Mouse (Mus musculus): ENCODE data around the gene Mbnl2. TPM values are rescaled to one million over a fixed set of nuclear protein-coding genes. Genes with fewer than 3 reads are reported as not detected.

Gene Mbnl2
- polyA plus RNA-seq, 1 experiment from 2014 or later, result 163 TPM

DNA sequence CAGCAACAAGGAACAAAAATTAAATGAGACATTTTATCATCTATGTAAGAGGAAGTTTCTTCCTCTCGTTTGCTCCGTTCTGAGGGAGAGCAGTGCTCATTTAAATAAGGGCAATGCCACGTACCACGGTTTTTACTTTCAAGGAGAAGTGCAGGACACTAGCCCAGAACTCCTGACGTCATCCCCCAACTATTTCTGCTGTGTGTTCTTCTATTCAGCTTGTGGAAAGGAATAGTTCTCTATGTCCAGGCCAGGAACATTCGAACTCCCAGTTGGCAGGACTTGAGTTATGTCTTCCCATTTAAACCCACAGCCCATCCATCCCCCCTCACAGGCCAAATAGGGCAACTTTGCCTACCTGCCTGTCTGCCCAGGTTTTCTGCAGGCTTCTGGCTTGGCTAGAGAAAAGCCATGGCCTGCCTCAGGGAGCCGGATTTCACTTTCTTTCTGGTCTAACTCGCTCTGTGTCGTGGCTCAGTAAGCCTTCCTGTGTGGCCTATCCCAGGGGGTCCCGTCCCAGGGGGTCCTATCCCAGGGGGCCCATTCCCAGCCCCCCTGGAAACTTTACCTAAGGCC lies 1.7 kb downstream of the Mbnl2 start:
- Histone ChIP-seq H3K9me3 (no peaks in the 10 kb centered on the region), H3K4me2 (peak overlapping the region; percentile 83), H3K27ac (peak overlapping the region; percentile 97), H3K27me3 (no peaks in the 10 kb centered on the region), H3K4me3 (peak overlapping the region; percentile 69), H3K4me1 (peaks cover 50% of the 10 kb centered on the region), H3K9ac (peak overlapping the region; percentile 52), H3K36me3 (0 out of 2 replicates have a peak, but pooled peaks cover 5% of the 10 kb centered on the region)
- no peak for ATAC-seq (ENCODE audit: insufficient number of reproducible peaks, low FRiP score, low TSS enrichment, low read depth)
- WGBS, result under 1% methylated on average over 10 of the region's 10 CpGs

DNA sequence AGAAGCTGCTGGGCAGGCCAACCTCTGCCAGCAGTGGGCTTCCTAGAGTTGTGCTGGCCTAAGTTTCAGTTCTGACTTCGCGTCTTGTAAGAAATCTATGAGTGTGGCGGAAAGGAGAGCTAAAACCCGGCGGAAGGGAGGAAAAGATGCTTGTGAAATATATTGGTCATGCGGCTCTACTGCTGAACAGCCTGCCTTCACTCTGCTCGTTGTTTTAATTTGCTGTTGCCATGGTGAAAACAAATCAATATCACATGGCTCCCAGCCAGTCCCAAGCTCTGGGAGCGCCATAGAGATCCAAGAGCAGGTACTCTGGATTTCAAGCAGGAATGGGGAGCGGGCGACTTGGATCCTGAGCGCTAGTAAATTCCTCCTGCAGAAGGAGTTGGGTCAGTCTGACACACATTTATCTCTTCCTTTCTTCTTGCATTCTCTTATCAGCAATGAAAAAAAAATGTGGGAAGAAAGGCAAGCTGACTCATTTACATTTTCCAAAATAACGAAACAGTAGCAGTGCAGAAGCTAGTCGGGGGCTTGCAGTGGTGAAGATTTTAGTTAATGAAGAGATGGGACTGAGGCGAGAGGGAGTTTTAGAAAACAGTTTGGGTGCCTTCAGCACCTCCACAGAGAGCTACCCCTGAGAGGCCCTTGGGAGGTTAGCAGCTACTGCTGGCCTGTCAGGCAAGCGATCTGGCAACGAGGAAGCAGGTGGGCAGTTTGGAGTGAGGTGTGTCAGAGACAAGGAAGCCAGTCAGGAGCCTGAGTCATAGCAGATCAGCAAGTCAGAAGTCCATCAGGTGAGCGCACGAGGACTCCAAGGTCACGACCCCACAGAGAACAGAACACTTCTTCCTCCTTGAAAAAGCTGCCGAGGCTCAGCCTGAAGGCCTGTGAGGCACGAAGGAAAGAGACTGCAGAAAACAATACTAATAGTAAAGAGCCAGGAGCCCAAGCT lies 3.1 kb downstream of the Mbnl2 start:
- H3K9ac ChIP-seq, result peak overlapping the region; percentile 40; the same call in 1 of the 2 replicates
- H3K27ac ChIP-seq, result peak overlapping the region; percentile 97
- H3K4me2 ChIP-seq, result peak overlapping the region; percentile 83
- ATAC-seq (ENCODE audit: insufficient number of reproducible peaks, low FRiP score, low TSS enrichment, low read depth), result no peak
- no peaks in the 10 kb centered on the region for H3K27me3 ChIP-seq
- H3K36me3 ChIP-seq, result 0 out of 2 replicates have a peak, but pooled peaks cover 5% of the 10 kb centered on the region
- H3K9me3 ChIP-seq, result no peaks in the 10 kb centered on the region
- H3K4me1 ChIP-seq, result peaks cover 57% of the 10 kb centered on the region
- H3K4me3 ChIP-seq, result peak overlapping the region; percentile 69
- WGBS, result 7% methylated on average over 21 of the region's 21 CpGs

- Histone ChIP-seq H3K4me3 (no peak overlapping the region), H3K9me3 (no peaks in the 10 kb centered on the region), H3K9ac (no peak overlapping the region), H3K36me3 (peaks cover 5% of the 10 kb centered on the region; the same call in 1 of the 2 replicates), H3K27ac (peak overlapping the region; percentile 97), H3K4me1 (peaks cover 67% of the 10 kb centered on the region), H3K27me3 (no peaks in the 10 kb centered on the region), H3K4me2 (no peak overlapping the region)
- no peak for ATAC-seq (ENCODE audit: insufficient number of reproducible peaks, low FRiP score, low TSS enrichment, low read depth)
Measured at GRCm38 (mm10) chr14:120280136-120280535, 4.7 kb downstream of the Mbnl2 start.

DNA sequence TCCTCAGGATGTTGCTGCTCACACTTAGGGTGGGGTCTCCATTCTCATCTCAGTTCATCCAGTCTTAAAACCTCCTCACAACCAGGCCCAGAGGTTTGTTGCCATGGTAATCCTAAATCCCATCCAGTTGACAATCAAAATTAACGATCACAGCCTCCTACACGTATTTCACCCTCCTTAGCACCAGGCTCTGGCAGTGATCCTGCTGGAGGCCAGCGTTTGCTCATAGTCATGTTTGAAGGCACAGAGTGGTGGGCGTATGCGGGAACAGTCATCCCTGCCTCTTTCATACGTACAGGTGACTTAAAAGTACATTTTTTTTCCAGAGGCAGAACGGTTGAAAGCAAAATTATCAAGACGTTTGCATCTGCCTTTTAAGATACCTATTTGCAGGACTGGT lies 8.3 kb downstream of the Mbnl2 start:
- ATAC-seq (ENCODE audit: insufficient number of reproducible peaks, low FRiP score, low TSS enrichment, low read depth), result no peak
- no peak overlapping the region for H3K4me3 ChIP-seq
- no peak overlapping the region for H3K4me2 ChIP-seq
- H3K36me3 ChIP-seq, result peaks cover 10% of the 10 kb centered on the region; the same call in 1 of the 2 replicates
- peaks cover 78% of the 10 kb centered on the region for H3K4me1 ChIP-seq
- H3K9ac ChIP-seq, result no peak overlapping the region
- no peak overlapping the region; the same call in none of the 2 replicates for H3K27ac ChIP-seq
- no peaks in the 10 kb centered on the region for H3K9me3 ChIP-seq
- H3K27me3 ChIP-seq, result no peaks in the 10 kb centered on the region
- WGBS, result 45% methylated on average over 8 of the region's 8 CpGs

DNA sequence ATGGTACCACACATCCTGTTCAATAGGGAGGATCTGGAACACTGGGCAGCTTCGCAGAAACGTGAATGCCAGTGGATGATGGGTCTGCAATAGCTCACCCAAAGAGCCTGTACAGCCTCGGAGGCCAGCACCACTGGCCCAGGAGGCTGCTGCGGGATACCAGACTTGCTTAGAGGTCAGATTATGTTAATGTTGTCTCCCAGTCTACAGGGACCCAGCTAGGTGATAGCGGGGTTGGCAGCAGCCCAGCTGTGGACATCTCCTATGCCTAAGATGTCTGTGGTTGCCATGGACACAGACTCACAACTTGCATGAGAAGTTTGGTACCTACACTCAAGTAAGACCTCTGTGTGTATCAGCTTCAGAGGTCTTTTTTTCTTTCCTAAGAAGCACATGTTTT lies 9.0 kb downstream of the Mbnl2 start:
- H3K27ac ChIP-seq, result no peak overlapping the region; the same call in 1 of the 2 replicates
- H3K4me1 ChIP-seq, result peaks cover 78% of the 10 kb centered on the region
- no peaks in the 10 kb centered on the region for H3K27me3 ChIP-seq
- no peak overlapping the region for H3K9ac ChIP-seq
- no peak overlapping the region for H3K4me2 ChIP-seq
- no peak for ATAC-seq (ENCODE audit: insufficient number of reproducible peaks, low FRiP score, low TSS enrichment, low read depth)
- H3K4me3 ChIP-seq, result no peak overlapping the region
- WGBS, result 80% methylated on average over 5 of the region's 5 CpGs
- H3K36me3 ChIP-seq, result peaks cover 10% of the 10 kb centered on the region; the same call in 1 of the 2 replicates
- no peaks in the 10 kb centered on the region for H3K9me3 ChIP-seq

- no peak for ATAC-seq (ENCODE audit: insufficient number of reproducible peaks, low FRiP score, low TSS enrichment, low read depth)
- Histone ChIP-seq H3K4me2 (0 out of 2 replicates have a peak overlapping the region, but pooled peaks have one; percentile 12), H3K9me3 (no peaks in the 10 kb centered on the region), H3K27ac (peak overlapping the region; percentile 78), H3K27me3 (no peaks in the 10 kb centered on the region), H3K36me3 (peaks cover 12% of the 10 kb centered on the region), H3K9ac (no peak overlapping the region), H3K4me1 (peaks cover 83% of the 10 kb centered on the region), H3K4me3 (no peak overlapping the region)
- WGBS, result 29% methylated on average over 21 of the region's 21 CpGs
Measured at GRCm38 (mm10) chr14:120287121-120287986, 11.9 kb downstream of the Mbnl2 start.

DNA sequence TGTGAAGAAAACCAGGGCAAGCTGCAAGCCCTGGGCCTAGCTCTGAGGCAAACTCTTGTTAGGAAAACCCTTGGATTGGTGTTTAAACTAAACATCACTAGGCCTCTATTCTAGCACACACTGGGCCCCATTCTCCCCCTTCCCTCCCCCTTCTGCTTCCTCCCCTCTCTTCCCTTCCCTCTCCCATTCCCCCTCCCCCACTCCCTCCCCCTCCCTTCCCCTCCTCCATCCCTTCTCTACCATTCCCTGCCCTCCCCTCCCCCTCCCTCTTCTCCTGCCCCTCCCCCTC lies 12.5 kb downstream of the Mbnl2 start:
- Histone ChIP-seq H3K9me3 (no peaks in the 10 kb centered on the region), H3K4me3 (no peak overlapping the region), H3K36me3 (peaks cover 12% of the 10 kb centered on the region), H3K27ac (peak overlapping the region; percentile 78), H3K27me3 (no peaks in the 10 kb centered on the region), H3K4me2 (0 out of 2 replicates have a peak overlapping the region, but pooled peaks have one; percentile 12), H3K4me1 (peaks cover 85% of the 10 kb centered on the region), H3K9ac (no peak overlapping the region)
- ATAC-seq (ENCODE audit: insufficient number of reproducible peaks, low FRiP score, low TSS enrichment, low read depth), result no peak

DNA sequence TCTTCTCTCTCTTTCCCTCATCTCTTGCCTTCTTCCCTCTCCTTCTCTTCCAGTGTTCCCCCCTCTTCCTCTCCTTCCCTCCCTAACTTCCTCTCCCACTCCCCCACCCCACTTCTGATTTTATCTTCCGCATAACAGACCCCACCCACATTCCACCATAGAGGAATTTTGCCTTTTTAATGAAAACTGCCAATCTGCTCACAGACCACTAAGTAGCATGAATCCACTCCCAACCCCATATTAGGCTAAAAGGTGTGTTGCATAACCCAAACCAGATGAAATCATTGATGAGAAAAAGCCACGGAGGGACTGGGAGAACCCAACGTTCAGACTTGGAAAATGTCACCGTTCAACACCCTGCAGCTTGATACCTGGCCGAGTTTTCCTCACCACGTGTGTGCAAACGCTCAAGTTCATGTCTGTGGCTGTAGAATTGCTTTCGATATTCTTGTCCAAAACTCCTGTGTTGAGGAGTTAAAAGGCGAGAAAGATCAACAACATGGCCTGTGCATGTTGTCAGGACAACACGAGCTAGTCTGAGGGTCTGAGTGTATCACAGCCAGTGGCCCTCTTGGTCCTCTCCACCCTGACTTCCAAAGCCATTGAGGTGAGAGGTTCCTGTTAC lies 13.0 kb downstream of the Mbnl2 start:
- no peaks in the 10 kb centered on the region for H3K9me3 ChIP-seq
- H3K9ac ChIP-seq, result no peak overlapping the region
- WGBS, result 29% methylated on average over 10 of the region's 10 CpGs
- peaks cover 12% of the 10 kb centered on the region for H3K36me3 ChIP-seq
- H3K4me1 ChIP-seq, result peaks cover 83% of the 10 kb centered on the region
- ATAC-seq (ENCODE audit: insufficient number of reproducible peaks, low FRiP score, low TSS enrichment, low read depth), result no peak
- no peaks in the 10 kb centered on the region for H3K27me3 ChIP-seq
- H3K4me2 ChIP-seq, result peak overlapping the region; percentile 17
- peak overlapping the region; percentile 1; the same call in 1 of the 2 replicates for H3K4me3 ChIP-seq
- H3K27ac ChIP-seq, result peak overlapping the region; percentile 87

DNA sequence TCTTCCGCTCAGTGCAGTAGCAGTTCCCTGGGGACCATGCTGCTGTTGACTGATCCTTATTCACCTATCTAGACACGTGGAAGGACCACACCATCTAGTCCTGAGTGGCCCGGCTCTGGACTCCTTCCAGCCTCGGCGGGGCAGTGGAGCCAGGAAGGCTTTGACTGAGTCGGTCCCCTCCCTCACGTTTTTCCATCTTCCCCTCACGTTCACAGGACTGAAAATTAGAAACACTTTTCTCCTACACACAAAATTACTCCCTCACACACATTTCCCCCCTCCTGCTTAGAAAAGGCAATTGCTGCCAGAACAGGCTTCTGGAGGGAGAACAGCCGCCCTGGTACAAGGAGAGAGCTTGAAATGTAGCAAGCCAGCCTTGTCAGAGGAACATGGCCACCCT lies 13.6 kb downstream of the Mbnl2 start:
- Histone ChIP-seq H3K4me1 (peaks cover 80% of the 10 kb centered on the region), H3K9ac (no peak overlapping the region), H3K36me3 (peaks cover 12% of the 10 kb centered on the region), H3K27ac (peak overlapping the region; percentile 87), H3K27me3 (no peaks in the 10 kb centered on the region), H3K4me2 (peak overlapping the region; percentile 17), H3K9me3 (no peaks in the 10 kb centered on the region), H3K4me3 (peak overlapping the region; percentile 1; the same call in 1 of the 2 replicates)
- peak; percentile 45 for ATAC-seq (ENCODE audit: insufficient number of reproducible peaks, low FRiP score, low TSS enrichment, low read depth)
- WGBS, result 29% methylated on average over 9 of the region's 9 CpGs

DNA sequence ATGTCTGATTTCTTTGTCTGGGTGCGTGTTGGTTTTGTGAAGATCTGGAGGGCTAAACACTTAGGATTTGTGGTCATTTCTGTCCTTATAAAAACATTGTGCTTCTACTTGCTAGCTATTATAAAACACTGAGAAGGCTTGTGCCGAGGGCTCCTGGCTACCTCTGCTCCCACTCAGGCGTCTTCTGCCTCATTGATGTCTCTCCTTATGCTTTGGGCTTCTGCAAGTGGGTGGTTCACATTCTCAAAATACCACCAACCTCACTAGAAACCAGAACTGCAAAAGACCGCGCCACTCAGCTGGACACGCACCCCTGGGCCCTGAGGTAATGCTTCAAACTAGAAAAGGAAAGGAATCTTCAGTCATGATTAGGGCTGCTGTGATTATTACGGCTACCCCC lies 14.1 kb downstream of the Mbnl2 start:
- H3K9ac ChIP-seq, result no peak overlapping the region
- 39% methylated on average over 7 of the region's 7 CpGs for WGBS
- H3K4me2 ChIP-seq, result peak overlapping the region; percentile 17; the same call in 1 of the 2 replicates
- H3K9me3 ChIP-seq, result no peaks in the 10 kb centered on the region
- H3K4me3 ChIP-seq, result no peak overlapping the region
- H3K4me1 ChIP-seq, result peaks cover 80% of the 10 kb centered on the region
- peaks cover 12% of the 10 kb centered on the region for H3K36me3 ChIP-seq
- ATAC-seq (ENCODE audit: insufficient number of reproducible peaks, low FRiP score, low TSS enrichment, low read depth), result no peak
- peak overlapping the region; percentile 87 for H3K27ac ChIP-seq
- H3K27me3 ChIP-seq, result no peaks in the 10 kb centered on the region

DNA sequence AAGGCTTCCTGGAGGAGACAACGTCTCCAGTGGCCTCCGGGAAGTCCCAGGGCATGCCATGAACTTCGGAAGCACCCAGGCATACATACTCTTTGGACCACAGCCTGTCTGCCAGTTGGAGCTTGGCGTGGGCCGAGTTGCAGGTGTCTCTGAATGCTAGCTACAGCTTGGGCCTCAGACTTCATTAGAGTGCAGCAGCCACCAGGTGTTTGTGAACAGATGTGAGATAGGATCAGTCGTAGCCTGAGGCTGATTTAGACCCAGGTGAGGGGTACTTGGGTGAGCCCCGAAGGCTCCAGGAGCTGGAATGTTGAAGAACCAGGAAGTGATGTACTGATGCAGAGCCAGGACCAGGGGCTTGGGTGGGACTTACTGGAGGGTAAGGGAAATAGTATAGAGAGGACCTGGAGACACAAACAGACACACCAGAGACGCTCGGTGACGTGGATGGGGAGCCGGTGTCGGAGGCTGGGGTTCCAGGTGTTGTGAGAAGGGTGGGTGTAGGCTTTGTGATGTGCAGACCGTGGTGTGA lies 15.8 kb downstream of the Mbnl2 start:
- Histone ChIP-seq H3K27ac (peak overlapping the region; percentile 27; the same call in 1 of the 2 replicates), H3K4me2 (no peak overlapping the region), H3K9ac (no peak overlapping the region), H3K27me3 (no peaks in the 10 kb centered on the region), H3K4me1 (peaks cover 83% of the 10 kb centered on the region), H3K9me3 (no peaks in the 10 kb centered on the region), H3K4me3 (no peak overlapping the region), H3K36me3 (peaks cover 11% of the 10 kb centered on the region)
- ATAC-seq (ENCODE audit: insufficient number of reproducible peaks, low FRiP score, low TSS enrichment, low read depth), result no peak
- WGBS, result 68% methylated on average over 13 of the region's 13 CpGs
